Comparison of ENCODE assay signal across 8 mouse cellular contexts in the genomic region with DNA sequence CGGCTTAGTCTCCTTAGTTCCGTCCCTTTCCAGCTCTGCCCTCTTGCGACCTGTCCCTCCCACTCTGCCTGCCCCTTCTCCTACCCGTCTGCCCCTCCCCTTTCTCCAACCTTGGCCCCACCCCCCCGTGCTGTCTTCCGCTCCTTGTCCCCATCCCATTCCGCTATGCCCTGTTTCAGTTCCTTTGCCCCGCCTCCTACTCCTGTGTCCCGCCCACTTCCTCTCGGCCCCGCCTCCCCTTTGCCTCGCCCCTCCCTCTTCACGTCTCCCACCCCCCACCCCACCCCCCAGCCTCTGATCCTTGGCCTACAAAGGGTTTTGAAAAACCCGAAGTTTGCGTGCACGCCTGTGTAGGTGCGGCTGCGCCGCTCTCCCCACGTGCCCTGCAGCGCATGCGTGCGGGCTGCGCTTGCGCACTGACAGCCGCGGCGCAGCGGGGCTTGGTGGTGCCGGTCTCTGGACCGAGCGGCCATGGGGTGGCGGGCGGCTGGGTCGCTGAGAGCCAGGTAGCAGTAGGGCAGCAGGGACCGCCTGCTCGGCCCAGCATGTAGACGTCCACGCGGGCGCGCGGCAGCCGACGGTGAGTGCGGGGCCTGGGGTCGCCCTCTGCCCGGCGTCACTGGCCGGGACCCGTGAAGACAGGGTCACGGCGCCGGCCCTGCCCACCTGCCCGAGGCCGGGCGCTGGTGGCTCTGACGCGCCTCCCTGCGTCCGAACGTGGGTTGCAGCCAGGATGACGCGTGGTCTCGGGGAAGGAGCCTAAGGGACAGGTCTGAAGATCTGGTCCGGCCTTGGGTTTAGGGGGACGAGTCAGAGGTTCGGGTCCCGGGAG. TPM values are rescaled to one million over a fixed set of nuclear protein-coding genes. Genes with fewer than 3 reads are reported as not detected.
A peak's percentile ranks its signal among the peaks of the same experiment; 100 is the strongest.
DNase-seq lines count a peak whose midpoint lies in the region; ATAC-seq and TF ChIP-seq lines count a peak whose summit lies in the region.

No protein-coding gene starts in this region.

- peak; percentile 98 for DNase-seq in A20 (ENCODE audit: low read depth, low spot score)
- DNase-seq in heart, adult 9 months (ENCODE audit: low spot score in 2 of 2) = peak; percentile 96 to 97
- DNase-seq in monocyte, adult 2 months (ENCODE audit: low read depth in 1 of 2, low spot score in 2 of 2) = peak; percentile 91 to 97
- DNase-seq in spleen, postnatal 36 days (ENCODE audit: low spot score in 2 of 2) = peak; percentile 95 to 96

- peak overlapping the region; percentile 61 for H3K9ac ChIP-seq in kidney, embryonic 14.5 days (ENCODE audit: low read depth, low read length)
- H3K9ac ChIP-seq in limb, embryonic 15.5 days = peak overlapping the region; percentile 82

- peak overlapping the region; percentile 98 for H3K4me3 ChIP-seq in bone marrow macrophage, adult 2 months (ENCODE audit: insufficient read depth, low read length)
- peak overlapping the region; percentile 80 for H3K4me3 ChIP-seq in embryonic fibroblast, embryonic 13.5 days (ENCODE audit: insufficient read depth, low read length)
- peak overlapping the region; percentile 79 for H3K4me3 ChIP-seq in kidney, embryonic 14.5 days (ENCODE audit: low read length)
- peak overlapping the region; percentile 90 for H3K4me3 ChIP-seq in limb, embryonic 15.5 days

- H3K36me3 ChIP-seq in kidney, embryonic 14.5 days (ENCODE audit: control insufficient read depth, insufficient read depth, low read length) = peaks cover 27% of the 10 kb centered on the region
- H3K36me3 ChIP-seq in limb, embryonic 15.5 days = peaks cover 24% of the 10 kb centered on the region

- H3K27ac ChIP-seq in bone marrow macrophage, adult 2 months (ENCODE audit: insufficient read depth, low read depth, low read length) = peak overlapping the region; percentile 75
- H3K27ac ChIP-seq in embryonic fibroblast, embryonic 13.5 days (ENCODE audit: insufficient read depth, low read length) = peak overlapping the region; percentile 79
- peak overlapping the region; percentile 88 for H3K27ac ChIP-seq in kidney, embryonic 14.5 days (ENCODE audit: low read depth, low read length)
- peak overlapping the region; percentile 91 for H3K27ac ChIP-seq in limb, embryonic 15.5 days

- no peak for TF ChIP-seq POLR2A in bone marrow macrophage, adult 2 months (IDR thresholded peaks at IDR 0.05; ENCODE audit: borderline replicate concordance, low read depth, low read length)
- peak; percentile 91 for TF ChIP-seq POLR2A in embryonic fibroblast, embryonic 13.5 days (IDR thresholded peaks at IDR 0.05; ENCODE audit: low read depth, low read length)

- no peaks in the 10 kb centered on the region for H3K27me3 ChIP-seq in kidney, embryonic 14.5 days (ENCODE audit: control insufficient read depth, insufficient read depth, low read length)
- no peaks in the 10 kb centered on the region for H3K27me3 ChIP-seq in limb, embryonic 15.5 days

- H3K4me2 ChIP-seq in kidney, embryonic 14.5 days (replicated peaks; ENCODE audit: low read depth, low read length) = peak overlapping the region; percentile 85
- H3K4me2 ChIP-seq in limb, embryonic 15.5 days = peak overlapping the region; percentile 63

- peak; percentile 96 for ATAC-seq in kidney, embryonic 14.5 days (ENCODE audit: low FRiP score, low TSS enrichment)
- peak; percentile 95 for ATAC-seq in limb, embryonic 15.5 days (ENCODE audit: insufficient number of reproducible peaks, low FRiP score, low TSS enrichment, low read depth)

- WGBS in kidney, embryonic 14.5 days = under 1% methylated on average over 69 of the region's 69 CpGs
- WGBS in limb, embryonic 15.5 days = under 1% methylated on average over 69 of the region's 69 CpGs

- H3K9me3 ChIP-seq in kidney, embryonic 14.5 days (ENCODE audit: control insufficient read depth, low read length) = no peaks in the 10 kb centered on the region
- H3K9me3 ChIP-seq in limb, embryonic 15.5 days = no peaks in the 10 kb centered on the region

- no peak for TF ChIP-seq CTCF in bone marrow macrophage, adult 2 months (IDR thresholded peaks at IDR 0.05; ENCODE audit: low read depth, low read length)
- TF ChIP-seq CTCF in embryonic fibroblast, embryonic 13.5 days (IDR thresholded peaks at IDR 0.05; ENCODE audit: borderline replicate concordance, insufficient read depth, low read length) = peak; percentile 59; the same call in 1 of the 2 replicates

- peaks cover 58% of the 10 kb centered on the region for H3K4me1 ChIP-seq in bone marrow macrophage, adult 2 months (ENCODE audit: control insufficient read depth, insufficient read depth, low read length)
- H3K4me1 ChIP-seq in embryonic fibroblast, embryonic 13.5 days (ENCODE audit: control insufficient read depth, insufficient read depth, low read length) = peaks cover 20% of the 10 kb centered on the region
- peaks cover 34% of the 10 kb centered on the region for H3K4me1 ChIP-seq in kidney, embryonic 14.5 days (ENCODE audit: control insufficient read depth, insufficient read depth, low read length)
- H3K4me1 ChIP-seq in limb, embryonic 15.5 days = peaks cover 37% of the 10 kb centered on the region

RNA-seq across cellular contexts. Expression of a gene that starts 1.4 kb away (rescaled TPM):
- polyA plus RNA-seq in bone marrow macrophage, adult 2 months (2012; ENCODE audit: insufficient read depth, insufficient read length, missing spikeins) = 342 and 382 TPM in 2 replicates
- polyA plus RNA-seq in embryonic fibroblast, embryonic 13.5 days (2011; ENCODE audit: insufficient read length, low read depth, missing spikeins) = 116 and 130 TPM in 2 replicates
- 58.7 and 99.9 TPM in 2 replicates for polyA plus RNA-seq in kidney, embryonic 14.5 days (2014; fragmentation: Nextera tagmentation; extraction: Ambion mirVana)
- polyA plus RNA-seq in limb, embryonic 15.5 days (2015; fragmentation: Nextera tagmentation; extraction: Ambion mirVana) = 85.7 and 90.6 TPM in 2 replicates

RNA-seq across cellular contexts. Expression of a gene that starts 37.6 kb away (rescaled TPM):
- polyA plus RNA-seq in bone marrow macrophage, adult 2 months (2012; ENCODE audit: insufficient read depth, insufficient read length, missing spikeins) = 11.2 and 11.4 TPM in 2 replicates
- 11.7 and 13.5 TPM in 2 replicates for polyA plus RNA-seq in embryonic fibroblast, embryonic 13.5 days (2011; ENCODE audit: insufficient read length, low read depth, missing spikeins)
- 7.7 and 10.3 TPM in 2 replicates for polyA plus RNA-seq in kidney, embryonic 14.5 days (2014; fragmentation: Nextera tagmentation; extraction: Ambion mirVana)
- polyA plus RNA-seq in limb, embryonic 15.5 days (2015; fragmentation: Nextera tagmentation; extraction: Ambion mirVana) = 6.8 and 7.4 TPM in 2 replicates

Comparison
In these comparisons a context has a peak if more than half of its experiments do, and no peak if none do; other contexts are left out.
1. Peak in every context shown above with its lines: DNase-seq, ATAC-seq, H3K4me3 ChIP-seq and H3K27ac ChIP-seq.